Mouse (Mus musculus) small intestine, adult 2 months (tissue): ENCODE data around the gene Cacna2d4. TPM values are rescaled to one million over a fixed set of nuclear protein-coding genes. Genes with fewer than 3 reads are reported as not detected.

Experiments
- H3K27ac ChIP-seq: fragments of 200-500 bp; 2 replicates; pipeline ENCODE4 v1.5.1; 2012; ENCODE audit warnings: low read depth, low read length, control low read depth, inconsistent platforms; ENCODE audit not compliant: insufficient read depth
- H3K27me3 ChIP-seq: fragments of 200-500 bp; 2 replicates; pipeline ENCODE4 v1.6.1; 2012; ENCODE audit warnings: mild to moderate bottlenecking, moderate library complexity, low read length, inconsistent platforms; ENCODE audit not compliant: control insufficient read depth, insufficient read depth
- H3K36me3 ChIP-seq: fragments of 200-500 bp; 2 replicates; pipeline ENCODE4 v1.6.1; 2012; ENCODE audit warnings: mild to moderate bottlenecking, low read length, control low read depth, inconsistent platforms; ENCODE audit not compliant: control insufficient read depth, insufficient read depth
- H3K4me1 ChIP-seq: fragments of 200-500 bp; 2 replicates; pipeline ENCODE4 v1.6.1; 2012; ENCODE audit warnings: low read length, inconsistent platforms, mixed read lengths; ENCODE audit not compliant: control insufficient read depth, insufficient read depth, insufficient read length
- H3K4me3 ChIP-seq: fragments of 200-500 bp; 2 replicates; pipeline ENCODE4 v1.5.1; 2012; ENCODE audit warnings: low read depth, mild to moderate bottlenecking, control low read depth, inconsistent platforms, low read length, moderate library complexity
- CTCF ChIP-seq: fragments of 200-500 bp; IDR thresholded peaks from 2 replicates; pipeline ENCODE4 v1.5.1; 2012; ENCODE audit warnings: low read depth, mild to moderate bottlenecking, control low read depth, inconsistent platforms, low read length, moderate library complexity, mixed read lengths; ENCODE audit not compliant: insufficient replicate concordance, insufficient read length; ENCODE audit errors: extremely low read depth
- POLR2A ChIP-seq: fragments of 200-500 bp; IDR thresholded peaks from 2 replicates; pipeline ENCODE4 v1.6.1; 2012; ENCODE audit warnings: low read depth, mild to moderate bottlenecking, control low read depth, inconsistent platforms, low read length, moderate library complexity
- WGBS: fragments of 180-500 bp; shearing (Covaris S2); methylation state at CpG from one replicate; pipeline ENCODE4 v1.1.7; 2018; 5-methylcytosine and 5-hydroxymethylcytosine counted together
- polyA plus RNA-seq: library from polyadenylated mRNA; depleted of rRNA; stranded (reverse); fragments of >200 nt; gene quantifications from 2 replicates; pipeline ENCODE4 v1.2.3, GENCODE M21; 2012

Gene Cacna2d4
- polyA plus RNA-seq, 1 experiment = 0.32 TPM

GRCm38 (mm10) chr6:119233066-119233465 lies 3.3 kb upstream of the Cacna2d4 start:
- H3K27me3 ChIP-seq = no peaks in the 10 kb centered on the region
- H3K36me3 ChIP-seq = no peaks in the 10 kb centered on the region
- no peak overlapping the region for H3K4me3 ChIP-seq
- WGBS = 29% methylated on average over 3 of the region's 3 CpGs
- no peak overlapping the region for H3K27ac ChIP-seq
- H3K4me1 ChIP-seq = peaks cover 4% of the 10 kb centered on the region
- TF ChIP-seq POLR2A (no peak), CTCF (no peak)

GRCm38 (mm10) chr6:119235441-119235840 lies 885 bp upstream of the Cacna2d4 start:
- Histone ChIP-seq H3K27me3 (no peaks in the 10 kb centered on the region), H3K4me1 (peaks cover 3% of the 10 kb centered on the region), H3K36me3 (no peaks in the 10 kb centered on the region), H3K4me3 (no peak overlapping the region), H3K27ac (no peak overlapping the region)
- 74% methylated on average over 5 of the region's 5 CpGs for WGBS
- no peak for TF ChIP-seq POLR2A
- TF ChIP-seq CTCF = no peak

DNA sequence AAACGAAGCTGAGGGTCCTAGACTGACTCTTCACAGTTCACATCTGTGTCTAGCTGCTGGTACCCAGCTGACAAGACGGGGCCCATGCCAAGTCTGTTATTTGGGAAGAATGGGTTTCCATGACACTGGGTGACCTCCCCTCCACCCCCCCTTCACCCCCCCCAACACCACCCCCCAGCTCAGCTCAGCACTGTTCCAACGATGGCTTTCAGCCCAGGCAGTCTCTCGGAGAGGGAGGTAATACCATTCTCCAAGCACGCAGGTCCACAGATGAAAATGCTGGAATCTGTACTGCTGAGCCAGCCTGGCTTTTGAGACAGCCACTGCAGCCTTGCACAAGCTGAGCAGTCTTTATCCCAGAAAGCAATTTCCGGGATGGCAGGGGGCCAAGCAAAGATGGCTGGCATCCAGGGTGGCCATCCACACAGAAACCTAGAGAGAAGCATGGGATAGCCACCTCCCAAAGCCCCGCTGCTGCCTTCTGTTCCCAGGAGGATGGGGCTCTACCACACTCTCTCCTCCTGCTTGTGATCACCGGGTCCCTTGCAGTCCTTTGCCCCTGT lies 1.2 kb downstream of the Cacna2d4 start:
- Histone ChIP-seq H3K4me1 (no peaks in the 10 kb centered on the region), H3K4me3 (no peak overlapping the region), H3K27me3 (no peaks in the 10 kb centered on the region), H3K27ac (no peak overlapping the region), H3K36me3 (no peaks in the 10 kb centered on the region)
- TF ChIP-seq CTCF (no peak), POLR2A (no peak)
- WGBS = 40% methylated on average over 8 of the region's 8 CpGs

DNA sequence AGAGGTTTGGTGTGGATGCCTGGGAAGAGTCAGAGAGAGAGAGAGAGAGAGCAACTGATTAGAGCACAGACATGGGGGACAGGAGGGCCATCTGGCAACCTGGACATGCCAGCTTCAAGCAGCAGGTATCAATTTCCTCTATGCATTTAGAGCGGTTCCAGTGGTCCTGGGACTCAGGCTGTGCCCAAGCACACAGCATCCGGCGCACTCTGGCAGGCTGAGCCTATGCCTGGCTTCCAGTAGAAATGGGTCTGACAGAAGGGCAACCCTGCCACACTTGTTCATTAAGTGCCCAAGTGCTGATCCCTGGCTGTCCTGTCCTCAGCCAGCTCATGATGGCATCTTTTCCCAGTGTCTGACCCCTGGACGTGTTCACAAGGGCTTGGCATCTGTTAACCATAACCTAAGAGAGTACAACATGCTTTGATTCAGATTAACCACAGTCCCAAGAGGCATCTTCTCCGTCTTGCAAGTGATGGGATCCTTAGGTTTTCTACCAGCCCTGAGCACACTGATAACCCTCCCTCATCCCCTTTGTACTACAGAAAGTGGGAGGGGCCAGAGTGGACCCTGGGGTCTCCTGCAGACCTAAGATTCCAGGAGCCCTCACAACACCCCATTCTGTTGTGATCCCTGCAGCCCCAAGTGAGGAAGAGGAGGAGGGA lies 3.1 kb downstream of the Cacna2d4 start:
- H3K27me3 ChIP-seq = no peaks in the 10 kb centered on the region

GRCm38 (mm10) chr6:119240256-119240655 lies 3.9 kb downstream of the Cacna2d4 start:
- Histone ChIP-seq H3K27ac (no peak overlapping the region), H3K4me1 (no peaks in the 10 kb centered on the region), H3K36me3 (no peaks in the 10 kb centered on the region), H3K27me3 (no peaks in the 10 kb centered on the region), H3K4me3 (no peak overlapping the region)
- TF ChIP-seq CTCF = no peak
- WGBS = 69% methylated on average over 7 of the region's 7 CpGs

More for the DNA sequence above, 3.1 kb downstream of the Cacna2d4 start:
- Histone ChIP-seq H3K36me3 (no peaks in the 10 kb centered on the region), H3K27ac (no peak overlapping the region), H3K4me3 (no peak overlapping the region), H3K4me1 (no peaks in the 10 kb centered on the region)
- 77% methylated on average over 5 of the region's 5 CpGs for WGBS
- TF ChIP-seq CTCF = no peak
- no peak for TF ChIP-seq POLR2A

- Histone ChIP-seq H3K27ac (no peak overlapping the region), H3K36me3 (no peaks in the 10 kb centered on the region), H3K27me3 (no peaks in the 10 kb centered on the region), H3K4me1 (no peaks in the 10 kb centered on the region), H3K4me3 (no peak overlapping the region)
- TF ChIP-seq CTCF (no peak), POLR2A (no peak)
- WGBS = 55% methylated on average over 21 of the region's 21 CpGs
These were observed 4.8 kb downstream of the Cacna2d4 start for GRCm38 (mm10) chr6:119240871-119241705.

- TF ChIP-seq POLR2A = no peak
- no peak for TF ChIP-seq CTCF
- no peaks in the 10 kb centered on the region for H3K27me3 ChIP-seq
- no peaks in the 10 kb centered on the region for H3K4me1 ChIP-seq
- WGBS = 33% methylated on average over 2 of the region's 2 CpGs
- no peak overlapping the region for H3K27ac ChIP-seq
- no peak overlapping the region for H3K4me3 ChIP-seq
- no peaks in the 10 kb centered on the region for H3K36me3 ChIP-seq
These were observed 9.8 kb downstream of the Cacna2d4 start for GRCm38 (mm10) chr6:119246082-119246481.
